16 mouse cellular contexts compared by ENCODE assay signal in genomic region chr10:128390366-128390765, GRCm38 (mm10). TPM values are rescaled to one million over a fixed set of nuclear protein-coding genes. Genes with fewer than 3 reads are reported as not detected.
"Had no signal": no experiment of that assay in that cellular context is flagged by ENCODE, and none has a peak within 500 bp of the region (broad histone marks: within the 10 kb centered on the region; RNA-seq: fewer than 3 reads in every experiment).

No protein-coding gene starts in this region.

- DNase-seq: kidney, adult 8-10 months; kidney, postnatal 4 days; liver; liver, embryonic 13.5 days; liver, postnatal 0 days; right cerebral cortex, adult 18-20 months; right cerebral cortex, postnatal 25 days; thymus, postnatal 4 days had no signal

- H3K27ac ChIP-seq: kidney, postnatal 0 days; layer of hippocampus, adult 2 months; limb, embryonic 12.5 days; liver, embryonic 13.5 days; midbrain, embryonic 12.5 days; neural tube, embryonic 15.5 days had no signal

- H3K4me2 ChIP-seq: limb, embryonic 12.5 days; liver, embryonic 13.5 days; midbrain, embryonic 12.5 days; neural tube, embryonic 15.5 days had no signal

- H3K4me1 ChIP-seq: limb, embryonic 12.5 days; neural tube, embryonic 15.5 days had no signal

- H3K9ac ChIP-seq: limb, embryonic 12.5 days; liver, embryonic 13.5 days; liver, postnatal 0 days; midbrain, embryonic 12.5 days; neural tube, embryonic 15.5 days had no signal

- H3K27me3 ChIP-seq: limb, embryonic 12.5 days; liver, embryonic 13.5 days; midbrain, embryonic 12.5 days; neural tube, embryonic 15.5 days had no signal

- H3K4me3 ChIP-seq: layer of hippocampus, adult 2 months; limb, embryonic 12.5 days; liver, embryonic 13.5 days; midbrain, embryonic 12.5 days; neural tube, embryonic 15.5 days had no signal

- H3K9me3 ChIP-seq: limb, embryonic 12.5 days; liver, embryonic 13.5 days; midbrain, embryonic 12.5 days; neural tube, embryonic 15.5 days had no signal

RNA-seq across cellular contexts. Expression of gene Slc39a5, which starts 10.7 kb away (rescaled TPM):
- total RNA-seq: left cerebral cortex, postnatal 36 days; megakaryocyte-erythroid progenitor cell, adult 5-6 weeks had no signal
- polyA plus RNA-seq: limb, embryonic 12.5 days; midbrain, embryonic 12.5 days; neural tube, embryonic 11.5 days had no signal
